Mouse (Mus musculus) liver, postnatal 0 days (tissue): ENCODE results near the gene Ptpn1. TPM values are rescaled to one million over a fixed set of nuclear protein-coding genes. Genes with fewer than 3 reads are reported as not detected.

ENCODE experiments used
- ATAC-seq: fragments of 200-750 bp; cut with Nextera tagmentation; 2 replicates; pipeline ENCODE4 v1.8.0; 2017; ENCODE audit warnings: mild to moderate bottlenecking, moderate library complexity
- DNase-seq: peaks from one replicate; pipeline ENCODE4 v3.0.0-alpha.2; 2016
- H3K27ac ChIP-seq: fragments of 300-500 bp; sonication (generic); 2 replicates; pipeline ENCODE4 v1.5.1; 2014; ENCODE audit warnings: antibody characterized with exemption, moderate library complexity, mild to moderate bottlenecking, low read depth
- H3K27me3 ChIP-seq: fragments of 300-500 bp; sonication (generic); 2 replicates; pipeline ENCODE4 v1.6.1; 2014; ENCODE audit warnings: low read length, control low read depth, mixed read lengths; ENCODE audit not compliant: insufficient read depth
- H3K36me3 ChIP-seq: fragments of 300-500 bp; sonication (generic); replicated peaks from 2 replicates; pipeline ENCODE4 v1.6.1; 2014; ENCODE audit warnings: mild to moderate bottlenecking, control low read depth, low read length, moderate library complexity, mixed read lengths; ENCODE audit not compliant: insufficient read depth
- H3K4me1 ChIP-seq: fragments of 300-500 bp; sonication (generic); 2 replicates; pipeline ENCODE4 v1.6.1; 2014; ENCODE audit warnings: antibody characterized with exemption, mild to moderate bottlenecking, control low read depth; ENCODE audit not compliant: insufficient read depth
- H3K4me2 ChIP-seq: fragments of 300-500 bp; sonication (generic); 2 replicates; pipeline ENCODE4 v1.6.1; 2014; ENCODE audit warnings: low read depth, mild to moderate bottlenecking, low read length, moderate library complexity, mixed read lengths
- H3K4me3 ChIP-seq: fragments of 300-500 bp; sonication (generic); 2 replicates; pipeline ENCODE4 v1.5.1; 2014; ENCODE audit warnings: low read depth, low read length
- H3K9ac ChIP-seq: fragments of 300-500 bp; sonication (generic); replicated peaks from 2 replicates; pipeline ENCODE4 v1.6.1; 2014; ENCODE audit warnings: mild to moderate bottlenecking, moderate library complexity
- H3K9me3 ChIP-seq: fragments of 300-500 bp; sonication (generic); 2 replicates; pipeline ENCODE4 v1.6.1; 2016; ENCODE audit warnings: mild to moderate bottlenecking, control low read depth, low read length, mixed read lengths
- CTCF ChIP-seq: sonication (generic); IDR thresholded peaks from 2 replicates; pipeline ENCODE4 v1.5.1; 2016; ENCODE audit warnings: antibody characterized with exemption, low read depth
- EP300 ChIP-seq: IDR thresholded peaks from 2 replicates; pipeline ENCODE4 v1.6.1; 2016; ENCODE audit warnings: antibody characterized with exemption, low read depth, mild to moderate bottlenecking
- WGBS: fragments of 180-500 bp; shearing (Covaris S2); extraction: QIAGEN DNeasy Blood & Tissue Kit; methylation state at CpG from one replicate; pipeline ENCODE4 v1.1.7; 2014; ENCODE audit not compliant: insufficient replicate concordance; 5-methylcytosine and 5-hydroxymethylcytosine counted together
- polyA plus RNA-seq: library from polyadenylated mRNA; unstranded; fragments of >200 nt; fragmentation: Nextera tagmentation; extraction: Ambion mirVana; gene quantifications from 2 replicates; pipeline ENCODE4 v1.2.1, GENCODE M21; 2015

The Ptpn1 gene
- polyA plus RNA-seq, 1 experiment from 2014 or later: 32.4 TPM

DNA sequence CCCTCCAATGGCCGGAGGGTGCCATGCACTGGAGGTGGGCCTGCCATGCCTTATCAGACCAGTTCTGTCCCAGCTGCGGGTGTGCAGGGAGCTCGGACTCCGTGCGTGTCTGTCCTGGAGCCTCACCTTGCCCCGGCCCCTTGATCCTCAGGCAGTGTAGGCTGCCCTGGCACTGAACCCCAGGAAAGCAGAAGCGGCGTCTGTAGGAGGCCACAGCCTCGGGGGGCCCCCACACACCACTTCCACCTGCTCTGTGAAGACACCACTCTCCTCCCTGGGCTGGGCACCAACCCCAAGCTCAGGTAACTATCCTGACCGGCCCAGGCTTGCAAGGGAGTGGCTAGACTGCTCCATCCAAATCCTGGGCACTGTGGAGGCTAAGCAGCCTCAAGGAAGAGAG is 48.5 kb downstream of the Ptpn1 start:
- H3K9me3 ChIP-seq: no peaks in the 10 kb centered on the region
- H3K27me3 ChIP-seq: no peaks in the 10 kb centered on the region
- H3K4me1 ChIP-seq: peaks cover 38% of the 10 kb centered on the region
- 72% methylated on average over 10 of the region's 10 CpGs for WGBS
- H3K4me3 ChIP-seq: no peak overlapping the region
- ATAC-seq (no peak), DNase-seq (no peak)
- no peak for TF ChIP-seq EP300
- no peak for TF ChIP-seq CTCF
- no peak overlapping the region for H3K27ac ChIP-seq
- H3K9ac ChIP-seq: no peak overlapping the region
- H3K4me2 ChIP-seq: no peak overlapping the region
- H3K36me3 ChIP-seq: peaks cover 31% of the 10 kb centered on the region

DNA sequence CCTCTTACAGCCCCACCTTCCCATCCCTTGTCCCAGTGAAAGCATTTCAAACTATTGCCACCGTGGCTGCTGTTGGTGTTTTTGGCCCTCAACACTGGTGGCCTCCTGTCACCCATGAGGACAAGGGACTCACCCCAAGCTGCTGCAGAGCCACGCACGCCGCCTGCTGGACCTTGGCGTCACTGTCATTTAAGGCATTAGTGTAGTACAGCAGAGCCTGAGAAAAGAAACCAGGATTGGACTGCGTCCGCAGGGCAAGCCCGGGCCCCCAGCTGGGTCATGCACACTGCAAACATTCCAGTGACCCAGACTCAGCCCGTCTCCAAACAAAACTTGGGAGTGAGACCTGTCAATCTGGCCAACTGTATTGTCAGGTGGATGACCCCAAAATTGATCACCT is 50.8 kb downstream of the Ptpn1 start:
- ATAC-seq: peak; percentile 72
- Histone ChIP-seq H3K4me3 (no peak overlapping the region), H3K4me1 (peaks cover 39% of the 10 kb centered on the region), H3K9me3 (no peaks in the 10 kb centered on the region), H3K9ac (no peak overlapping the region), H3K4me2 (no peak overlapping the region), H3K27ac (peak overlapping the region; percentile 22; the same call in 1 of the 2 replicates), H3K36me3 (peaks cover 10% of the 10 kb centered on the region), H3K27me3 (0 out of 2 replicates have a peak, but pooled peaks cover 4% of the 10 kb centered on the region)
- WGBS: 48% methylated on average over 9 of the region's 9 CpGs
- peak; percentile 72 for DNase-seq
- TF ChIP-seq CTCF: peak; percentile 72
- no peak for TF ChIP-seq EP300

DNA sequence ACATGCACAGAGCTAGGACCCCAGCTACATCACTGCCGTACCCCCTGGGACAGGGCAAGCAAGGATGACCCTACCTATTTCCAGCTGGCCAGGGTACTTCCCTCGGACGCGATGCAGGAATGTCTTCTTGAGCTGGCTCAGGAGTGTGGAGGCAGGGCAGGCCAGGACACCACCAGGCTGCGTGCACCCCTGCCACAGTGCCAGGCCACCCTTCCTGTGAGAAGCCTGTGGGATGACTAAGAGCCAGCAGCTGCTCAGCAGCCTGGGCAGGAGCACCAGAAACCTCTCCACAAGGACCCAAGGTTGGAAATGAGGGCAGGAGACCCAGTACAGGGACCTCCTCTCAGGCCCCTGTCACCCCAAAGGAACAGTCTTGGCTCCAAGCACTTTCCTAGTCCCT is 52.5 kb downstream of the Ptpn1 start:
- DNase-seq (no peak), ATAC-seq (no peak)
- Histone ChIP-seq H3K4me1 (peaks cover 28% of the 10 kb centered on the region), H3K27me3 (0 out of 2 replicates have a peak, but pooled peaks cover 4% of the 10 kb centered on the region), H3K4me3 (no peak overlapping the region), H3K9me3 (no peaks in the 10 kb centered on the region), H3K27ac (no peak overlapping the region), H3K36me3 (peaks cover 3% of the 10 kb centered on the region; the same call in 1 of the 2 replicates), H3K9ac (no peak overlapping the region), H3K4me2 (no peak overlapping the region)
- TF ChIP-seq EP300 (no peak), CTCF (no peak)
- 81% methylated on average over 5 of the region's 5 CpGs for WGBS

DNA sequence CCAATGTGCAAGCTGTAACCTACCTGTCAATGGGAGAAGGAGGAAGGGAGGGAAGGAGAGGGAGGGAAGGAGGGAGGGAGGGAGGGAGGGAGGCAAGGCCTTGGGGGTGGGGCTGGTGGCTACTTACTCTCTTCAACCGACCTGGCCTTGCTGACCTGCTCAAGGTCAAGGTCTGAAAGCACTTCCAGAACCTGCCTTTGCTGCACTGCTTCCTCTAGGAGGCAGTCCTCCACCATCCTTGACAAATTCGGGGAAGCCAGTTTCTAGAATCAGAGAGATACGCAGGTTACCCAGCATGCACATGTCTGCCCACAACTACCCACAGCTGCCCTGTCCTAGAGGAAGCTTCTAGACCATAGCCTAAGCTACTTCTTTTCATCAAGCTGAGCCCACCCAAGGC is 53.1 kb downstream of the Ptpn1 start:
- ATAC-seq: no peak
- no peak for DNase-seq
- Histone ChIP-seq H3K27me3 (0 out of 2 replicates have a peak, but pooled peaks cover 4% of the 10 kb centered on the region), H3K36me3 (no peaks in the 10 kb centered on the region), H3K4me2 (no peak overlapping the region), H3K9ac (no peak overlapping the region), H3K4me1 (peaks cover 23% of the 10 kb centered on the region), H3K27ac (no peak overlapping the region), H3K9me3 (no peaks in the 10 kb centered on the region), H3K4me3 (no peak overlapping the region)
- TF ChIP-seq EP300 (no peak), CTCF (peak; percentile 34; the same call in 1 of the 2 replicates)
- WGBS: 36% methylated on average over 3 of the region's 3 CpGs

DNA sequence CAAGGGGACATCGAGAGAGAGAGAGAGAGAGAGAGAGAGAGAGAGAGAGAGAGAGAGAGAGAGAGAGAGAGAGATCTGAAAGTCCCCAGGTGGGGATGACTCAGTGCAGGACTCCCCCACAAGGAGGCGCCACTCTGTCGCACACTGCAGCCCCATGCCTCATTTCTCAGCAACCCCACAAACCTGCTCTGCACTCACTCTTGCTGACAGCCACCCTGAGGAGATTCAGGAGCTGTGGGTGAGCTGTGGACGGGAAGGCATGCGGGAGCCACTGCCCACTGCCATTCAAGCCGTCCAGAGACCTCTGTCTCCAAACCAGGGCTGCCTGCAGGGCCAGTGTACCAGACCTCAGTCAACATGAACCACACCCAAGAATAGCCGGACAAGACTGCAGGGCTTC is 54.9 kb downstream of the Ptpn1 start:
- no peak overlapping the region for H3K4me3 ChIP-seq
- H3K9me3 ChIP-seq: no peaks in the 10 kb centered on the region
- ATAC-seq (no peak), DNase-seq (peak; percentile 64)
- H3K9ac ChIP-seq: no peak overlapping the region
- TF ChIP-seq EP300: no peak
- peak; percentile 73 for TF ChIP-seq CTCF
- H3K27ac ChIP-seq: no peak overlapping the region
- 0 out of 2 replicates have a peak, but pooled peaks cover 4% of the 10 kb centered on the region for H3K27me3 ChIP-seq
- H3K36me3 ChIP-seq: no peaks in the 10 kb centered on the region
- no peak overlapping the region for H3K4me2 ChIP-seq
- peaks cover 14% of the 10 kb centered on the region for H3K4me1 ChIP-seq
- 26% methylated on average over 7 of the region's 7 CpGs for WGBS

DNA sequence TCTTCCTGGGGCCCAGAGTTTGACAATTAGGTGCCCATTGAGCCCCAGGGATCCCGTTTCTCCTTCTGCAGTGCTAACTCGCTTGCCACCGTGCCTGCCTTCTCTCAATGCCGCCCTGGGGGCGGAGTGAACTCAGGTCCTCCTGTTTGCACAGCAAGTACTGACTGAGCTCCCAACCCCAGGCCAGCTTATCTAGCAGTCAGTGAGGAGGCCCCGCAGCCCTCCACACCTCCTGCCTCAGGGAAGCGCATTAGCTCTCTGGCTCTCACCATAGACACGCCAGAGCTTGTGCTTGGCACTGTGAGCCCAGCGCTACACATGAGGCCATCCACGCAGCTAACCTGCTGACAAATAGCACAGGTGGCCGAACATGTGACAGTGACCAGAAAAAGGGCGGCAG is 55.8 kb downstream of the Ptpn1 start:
- DNase-seq: no peak
- Histone ChIP-seq H3K27ac (no peak overlapping the region), H3K9me3 (no peaks in the 10 kb centered on the region), H3K4me1 (peaks cover 13% of the 10 kb centered on the region), H3K4me3 (no peak overlapping the region), H3K36me3 (no peaks in the 10 kb centered on the region), H3K27me3 (0 out of 2 replicates have a peak, but pooled peaks cover 4% of the 10 kb centered on the region), H3K4me2 (no peak overlapping the region), H3K9ac (no peak overlapping the region)
- TF ChIP-seq CTCF (no peak), EP300 (no peak)
- no peak; the same call in 1 of the 2 replicates for ATAC-seq
- 43% methylated on average over 12 of the region's 12 CpGs for WGBS
